Mouse (Mus musculus): Measurements from ENCODE around the gene Bace2. TPM values are rescaled to one million over a fixed set of nuclear protein-coding genes. Genes with fewer than 3 reads are reported as not detected.

The Bace2 gene
- polyA plus RNA-seq (2015; fragmentation: Nextera tagmentation; extraction: Ambion mirVana), result 3.2 and 4.9 TPM in 2 replicates

GRCm38 (mm10) chr16:97356499-97357187 lies at the start of gene Bace2:
Bace2 (plus strand) TSS chr16:97356742.
- no peak for DNase-seq (ENCODE audit: low spot score)

GRCm38 (mm10) chr16:97307594-97307993 lies 48.9 kb upstream of the Bace2 start:
- DNase-seq (ENCODE audit: low spot score), result no peak

- DNase-seq (ENCODE audit: low spot score), result peak; percentile 31
Observed at GRCm38 (mm10) chr16:97309796-97310569, 46.6 kb upstream of the Bace2 start.

- no peak for DNase-seq (ENCODE audit: low spot score)
Observed at GRCm38 (mm10) chr16:97310570-97310846, 46.0 kb upstream of the Bace2 start.

- DNase-seq (ENCODE audit: low spot score), result peak; percentile 58
Observed at GRCm38 (mm10) chr16:97312960-97313686, 43.4 kb upstream of the Bace2 start.

GRCm38 (mm10) chr16:97321576-97321975 lies 35.0 kb upstream of the Bace2 start:
- no peak for DNase-seq (ENCODE audit: low spot score)

- DNase-seq (ENCODE audit: low spot score), result no peak
Observed at GRCm38 (mm10) chr16:97322604-97323003, 33.9 kb upstream of the Bace2 start.

GRCm38 (mm10) chr16:97325975-97326374 lies 30.6 kb upstream of the Bace2 start:
- DNase-seq (ENCODE audit: low spot score), result peak; percentile 11

- no peak for DNase-seq (ENCODE audit: low spot score)
Observed at GRCm38 (mm10) chr16:97328602-97329001, 27.9 kb upstream of the Bace2 start.

- DNase-seq (ENCODE audit: low spot score), result no peak
Observed at GRCm38 (mm10) chr16:97353013-97353412, 3.5 kb upstream of the Bace2 start.

- DNase-seq (ENCODE audit: low spot score), result no peak
Observed at GRCm38 (mm10) chr16:97354632-97355031, 1.9 kb upstream of the Bace2 start.

- DNase-seq (ENCODE audit: low spot score), result no peak
Observed at GRCm38 (mm10) chr16:97357188-97357821, 763 bp downstream of the Bace2 start.

- no peak for DNase-seq (ENCODE audit: low spot score)
Observed at GRCm38 (mm10) chr16:97362231-97362888, 5.8 kb downstream of the Bace2 start.

GRCm38 (mm10) chr16:97366141-97366540 lies 9.6 kb downstream of the Bace2 start:
- no peak for DNase-seq (ENCODE audit: low spot score)

- no peak for DNase-seq (ENCODE audit: low spot score)
Observed at GRCm38 (mm10) chr16:97370258-97370657, 13.7 kb downstream of the Bace2 start.

GRCm38 (mm10) chr16:97387955-97388354 lies 31.4 kb downstream of the Bace2 start:
- no peak for DNase-seq (ENCODE audit: low spot score)

- DNase-seq (ENCODE audit: low spot score), result no peak
Observed at GRCm38 (mm10) chr16:97391289-97391688, 34.7 kb downstream of the Bace2 start.

GRCm38 (mm10) chr16:97391701-97392384 lies 35.3 kb downstream of the Bace2 start:
- DNase-seq (ENCODE audit: low spot score), result no peak

- no peak for DNase-seq (ENCODE audit: low spot score)
Observed at GRCm38 (mm10) chr16:97396436-97396835, 39.9 kb downstream of the Bace2 start.

- DNase-seq (ENCODE audit: low spot score), result no peak
Observed at GRCm38 (mm10) chr16:97397945-97398531, 41.5 kb downstream of the Bace2 start.
